Mouse (Mus musculus): Measurements from ENCODE around the gene Rhbdl3.

The Rhbdl3 gene

DNA sequence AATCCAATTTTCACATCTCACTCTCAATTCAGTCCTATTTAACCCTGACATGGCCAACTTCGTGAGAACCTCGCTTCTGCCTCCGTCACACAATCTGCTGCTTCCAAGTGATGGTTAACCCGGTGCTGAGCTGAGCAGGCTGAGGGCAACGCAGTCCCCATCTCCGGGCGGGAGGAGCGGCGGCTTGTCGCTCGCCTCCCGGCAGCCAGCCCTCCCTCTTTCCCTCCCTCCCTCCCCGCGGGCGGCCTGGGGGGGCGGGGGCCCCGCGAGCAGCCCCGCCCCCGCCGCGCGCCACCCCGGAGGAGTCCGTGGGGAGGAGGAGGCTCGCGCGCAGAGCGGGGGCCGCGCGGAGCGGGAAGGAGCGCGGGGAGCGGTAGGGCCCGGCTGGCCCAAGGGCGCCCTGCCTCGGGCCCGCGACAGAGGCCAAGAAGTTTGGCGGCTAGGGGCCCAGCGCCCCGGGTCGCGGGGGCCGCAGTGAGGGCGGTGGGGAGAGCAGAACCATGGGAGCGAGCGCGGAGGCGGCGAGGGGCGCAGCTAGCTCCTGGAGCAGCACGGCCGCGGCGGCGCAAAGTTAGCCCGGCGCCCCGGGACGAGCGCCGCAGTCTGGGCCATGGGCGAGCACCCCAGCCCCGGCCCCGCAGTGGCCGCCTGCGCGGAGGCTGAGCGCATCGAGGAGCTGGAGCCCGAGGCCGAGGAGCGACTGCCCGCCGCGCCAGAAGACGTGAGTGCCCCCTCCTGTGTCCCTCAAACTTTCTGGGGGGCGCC lies at the start of gene Rhbdl3:
Gene Rhbdl3 (plus strand): TSS at position 362 of the 765 bp plus-strand sequence.
- peak in 1 of 2 experiments; percentile 21 for DNase-seq (ENCODE audit: low spot score in 2 of 2)

DNA sequence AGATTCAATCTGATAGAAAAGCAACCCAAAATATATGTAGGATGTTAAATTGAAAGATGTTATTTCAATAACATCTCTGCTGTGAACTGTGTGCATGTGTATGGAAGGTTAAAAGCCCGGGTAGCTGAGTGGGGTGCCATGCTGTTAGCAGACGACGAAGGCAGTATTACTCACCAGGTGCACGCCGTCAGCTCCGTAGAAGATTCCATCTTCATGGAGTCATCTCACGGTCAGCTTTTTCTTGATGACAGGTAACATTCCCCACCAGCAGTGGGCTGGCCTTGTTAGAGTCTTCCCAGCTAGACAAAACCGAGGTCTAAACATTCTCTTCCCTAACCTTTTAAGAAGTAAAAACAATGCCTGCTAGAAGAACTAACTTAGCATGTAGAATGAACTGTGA lies 36.6 kb upstream of the Rhbdl3 start:
- no peak for DNase-seq (ENCODE audit: low spot score in 2 of 2)

DNA sequence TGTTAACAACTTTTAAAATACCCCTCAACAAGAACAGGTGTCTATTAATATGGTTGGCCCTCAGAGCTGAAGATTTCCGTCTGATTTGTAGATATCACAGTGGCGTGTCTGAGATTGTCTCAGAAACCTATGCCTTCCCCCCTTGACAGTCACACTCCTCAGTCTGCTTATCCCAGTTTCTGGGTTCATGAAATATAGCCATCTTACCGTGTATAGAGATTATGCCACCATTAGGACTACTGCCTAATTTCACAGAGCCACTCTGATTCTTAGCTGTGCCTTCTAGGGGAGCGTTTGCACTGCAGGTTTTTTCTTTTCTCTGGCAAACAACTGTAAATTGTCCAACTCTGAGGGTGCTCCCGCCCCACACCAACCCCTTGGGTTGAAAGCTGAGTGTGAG lies 29.6 kb upstream of the Rhbdl3 start:
- no peak for DNase-seq (ENCODE audit: low spot score in 2 of 2)

DNA sequence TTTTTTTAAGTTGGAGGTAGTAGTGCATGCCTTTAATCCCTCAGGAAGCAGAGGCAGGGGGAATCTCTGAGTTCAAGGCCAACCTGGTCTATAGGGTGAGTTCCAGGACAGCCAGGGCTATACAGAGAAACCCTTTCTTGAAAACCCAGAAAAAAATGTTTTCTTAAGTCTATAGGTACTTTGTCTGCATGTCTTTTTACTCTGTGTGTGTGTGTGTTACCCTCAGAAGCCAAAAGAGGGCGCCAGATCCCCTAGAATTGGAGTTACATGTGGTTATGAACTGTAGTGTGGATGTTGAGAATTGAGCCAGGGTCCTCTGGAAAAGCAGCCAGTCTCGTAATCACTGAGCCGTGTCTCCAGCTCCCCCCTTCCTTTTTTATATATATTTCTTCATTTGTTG lies 25.7 kb upstream of the Rhbdl3 start:
- no peak for DNase-seq (ENCODE audit: low spot score in 2 of 2)

DNA sequence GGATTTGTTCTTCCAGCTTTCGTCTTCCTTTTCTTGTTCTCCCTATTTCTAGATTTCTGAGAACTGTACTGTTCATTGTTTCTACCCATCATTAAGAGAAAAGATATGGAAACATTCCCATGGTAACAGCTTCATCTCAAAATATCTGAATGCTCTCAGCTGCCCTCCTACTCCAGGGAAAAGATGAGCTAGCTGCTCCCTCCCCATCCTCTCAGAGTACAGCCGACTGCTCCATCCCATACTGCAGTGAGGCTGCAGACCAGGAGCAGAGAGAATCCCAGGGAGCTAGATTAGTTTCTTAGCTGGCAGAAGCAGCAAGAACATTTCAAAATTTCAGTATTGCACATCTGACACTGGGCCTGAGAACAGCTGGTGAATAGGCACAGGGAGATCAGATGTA lies 22.7 kb upstream of the Rhbdl3 start:
- DNase-seq (ENCODE audit: low spot score in 2 of 2): no peak

DNA sequence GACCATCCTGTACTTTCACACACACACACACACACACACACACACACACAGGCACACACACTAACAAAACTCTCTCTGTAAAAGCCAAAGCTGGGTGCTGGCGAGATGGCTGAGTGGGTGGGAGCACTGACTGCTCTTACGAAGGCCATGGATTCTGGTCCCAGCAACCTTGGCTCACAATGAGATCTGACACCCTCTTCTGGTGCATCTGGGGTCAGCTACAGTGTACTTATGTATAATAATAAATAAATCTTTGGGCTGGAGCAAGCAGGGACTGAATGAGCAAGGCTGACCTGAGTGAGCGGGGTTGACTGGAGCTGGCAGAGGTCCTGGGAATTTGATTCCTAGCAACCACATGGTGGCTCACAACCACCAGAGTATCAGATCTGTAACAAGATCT lies 16.9 kb upstream of the Rhbdl3 start:
- no peak for DNase-seq (ENCODE audit: low spot score in 2 of 2)

GRCm38 (mm10) chr11:80284641-80285040 lies 16.1 kb upstream of the Rhbdl3 start:
- no peak for DNase-seq (ENCODE audit: low spot score in 2 of 2)

GRCm38 (mm10) chr11:80287150-80287549 lies 13.6 kb upstream of the Rhbdl3 start:
- peak; percentile 42 to 56 for DNase-seq (ENCODE audit: low spot score in 2 of 2)

DNA sequence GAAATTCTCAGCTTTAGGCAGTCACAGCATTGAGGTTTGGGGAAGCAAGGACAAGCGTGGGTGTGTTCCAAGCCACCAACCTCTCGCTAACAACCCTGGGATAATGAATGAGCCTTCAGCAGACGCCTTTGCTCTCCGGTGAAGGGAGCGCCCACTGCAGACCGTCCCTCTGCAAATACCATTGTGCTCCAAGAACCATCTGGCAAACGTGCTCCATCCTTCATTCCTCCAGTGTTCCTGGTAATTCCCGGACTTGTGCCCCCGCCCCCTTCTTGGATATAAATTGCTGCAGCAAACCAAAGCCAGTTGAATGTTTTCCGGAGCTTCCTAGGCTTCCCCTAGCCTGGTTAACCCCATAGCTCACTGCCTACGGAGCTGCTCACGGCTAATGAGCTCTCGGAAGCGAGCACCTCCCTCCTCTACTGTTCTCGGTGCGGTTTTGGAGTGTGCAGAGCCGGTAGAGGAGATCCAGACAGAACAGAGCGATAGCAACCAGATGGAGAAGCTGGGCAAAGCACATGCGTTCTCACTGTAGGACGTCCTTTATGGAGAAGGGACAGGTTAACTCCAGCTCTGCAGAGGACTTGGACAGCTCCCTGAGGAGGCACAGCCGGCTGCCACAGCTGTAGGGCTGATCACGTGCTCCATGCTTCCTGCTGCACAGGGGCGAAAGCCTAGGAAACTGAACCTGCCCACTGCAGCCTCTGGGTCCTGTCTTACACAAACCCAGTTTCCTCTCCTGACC lies 10.8 kb upstream of the Rhbdl3 start:
- peak in 1 of 2 experiments; percentile 4 for DNase-seq (ENCODE audit: low spot score in 2 of 2)

GRCm38 (mm10) chr11:80291004-80291403 lies 9.7 kb upstream of the Rhbdl3 start:
- DNase-seq (ENCODE audit: low spot score in 2 of 2): no peak

GRCm38 (mm10) chr11:80292463-80292862 lies 8.2 kb upstream of the Rhbdl3 start:
- DNase-seq (ENCODE audit: low spot score in 2 of 2): no peak

GRCm38 (mm10) chr11:80295066-80295465 lies 5.6 kb upstream of the Rhbdl3 start:
- no peak for DNase-seq (ENCODE audit: low spot score in 2 of 2)

GRCm38 (mm10) chr11:80295785-80296184 lies 4.9 kb upstream of the Rhbdl3 start:
- no peak for DNase-seq (ENCODE audit: low spot score in 2 of 2)

DNA sequence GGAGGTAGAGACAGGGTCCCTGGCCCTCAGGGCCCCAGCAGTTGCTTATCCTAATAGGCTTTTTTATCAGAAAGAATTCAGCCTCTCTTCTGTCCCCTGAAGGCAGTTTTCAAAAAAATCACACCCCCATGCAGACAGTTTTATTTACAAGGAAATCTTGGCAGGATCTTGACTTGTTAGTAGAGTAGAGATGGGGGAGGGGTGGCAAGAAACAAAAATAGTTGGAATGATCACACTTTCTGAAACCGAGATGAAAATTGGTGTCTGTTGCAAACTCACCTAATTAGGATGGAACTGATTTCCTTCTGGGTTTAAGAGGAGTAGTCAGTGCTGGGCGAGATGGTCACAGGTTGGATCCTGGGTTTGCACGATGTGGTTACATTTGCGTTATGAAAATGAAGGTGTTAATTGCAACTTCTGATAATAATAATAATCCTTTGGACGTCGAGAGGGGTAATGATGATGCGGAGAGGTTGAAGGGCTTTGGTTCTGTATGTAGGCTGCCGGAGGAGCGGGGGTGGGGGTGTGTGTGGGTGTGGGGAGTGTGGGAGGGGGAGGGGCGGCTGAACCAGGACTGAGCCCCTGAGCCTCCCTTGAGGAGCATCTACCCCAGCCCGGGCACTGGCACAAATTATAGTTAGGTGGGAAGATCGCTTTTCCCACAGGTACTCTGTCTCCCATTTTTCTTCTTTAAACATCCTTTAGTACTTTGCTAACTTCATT lies 1.0 kb upstream of the Rhbdl3 start:
- no peak for DNase-seq (ENCODE audit: low spot score in 2 of 2)

GRCm38 (mm10) chr11:80301316-80302045 lies 769 bp downstream of the Rhbdl3 start:
- DNase-seq (ENCODE audit: low spot score in 2 of 2): peak; percentile 12 to 18

DNA sequence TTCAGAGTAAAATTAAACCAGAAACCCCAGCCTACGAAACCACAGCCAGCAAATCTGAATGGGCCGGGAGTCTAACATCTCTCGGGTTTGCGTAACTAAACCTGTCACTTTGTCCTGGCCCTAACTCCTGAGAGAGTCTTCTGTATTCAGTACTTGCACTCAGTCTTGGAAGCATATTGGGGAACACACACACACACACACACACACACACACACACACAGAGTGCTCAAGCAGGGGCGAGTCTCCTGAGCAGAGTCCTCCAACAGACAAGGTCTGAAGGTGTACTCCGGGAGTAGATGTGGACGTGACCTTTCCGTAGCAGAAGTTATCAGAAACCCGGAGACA lies 1.3 kb downstream of the Rhbdl3 start:
- DNase-seq (ENCODE audit: low spot score in 2 of 2): no peak

DNA sequence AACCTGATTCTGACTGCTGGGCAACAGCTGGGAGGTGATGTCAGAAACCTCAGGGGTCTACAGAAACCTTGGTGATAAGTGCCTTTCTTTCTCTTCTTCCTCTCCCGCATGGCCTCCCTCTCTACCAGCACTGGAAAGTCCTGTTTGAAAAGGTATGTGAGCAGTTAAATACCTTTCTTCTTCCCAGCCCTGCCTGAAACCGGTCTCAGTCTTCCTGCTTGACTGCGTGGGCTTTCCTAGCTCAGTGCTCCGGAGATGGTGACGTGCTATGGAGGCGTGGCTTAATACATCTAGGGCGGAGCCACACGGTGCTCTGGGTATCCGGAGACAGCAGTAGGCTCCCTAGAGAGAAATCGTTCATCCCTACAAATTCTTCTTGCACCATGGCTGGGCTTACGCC lies 1.8 kb downstream of the Rhbdl3 start:
- DNase-seq (ENCODE audit: low spot score in 2 of 2): peak; percentile 58 to 62

DNA sequence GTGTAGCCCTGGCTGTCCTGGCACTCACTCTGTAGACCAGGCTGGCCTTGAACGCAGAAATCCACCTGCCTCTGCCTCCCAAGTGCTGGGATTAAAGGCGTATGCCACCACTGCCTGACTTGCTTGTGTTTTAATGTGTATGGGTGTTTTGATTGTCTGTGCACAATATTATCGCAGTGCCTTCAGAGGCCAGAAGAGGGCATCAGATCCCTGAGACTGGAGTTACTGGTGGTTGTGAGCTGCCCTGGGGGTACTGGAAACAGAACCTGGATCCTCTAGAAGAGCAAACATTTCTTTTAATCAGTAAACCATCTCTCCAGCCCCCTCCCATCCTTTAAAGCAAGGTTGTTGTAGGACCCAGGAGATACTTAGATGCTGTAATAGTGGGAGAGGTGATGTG lies 3.0 kb downstream of the Rhbdl3 start:
- DNase-seq (ENCODE audit: low spot score in 2 of 2): no peak

- DNase-seq (ENCODE audit: low spot score in 2 of 2): no peak
Measured at GRCm38 (mm10) chr11:80304846-80305245, 4.1 kb downstream of the Rhbdl3 start.

DNA sequence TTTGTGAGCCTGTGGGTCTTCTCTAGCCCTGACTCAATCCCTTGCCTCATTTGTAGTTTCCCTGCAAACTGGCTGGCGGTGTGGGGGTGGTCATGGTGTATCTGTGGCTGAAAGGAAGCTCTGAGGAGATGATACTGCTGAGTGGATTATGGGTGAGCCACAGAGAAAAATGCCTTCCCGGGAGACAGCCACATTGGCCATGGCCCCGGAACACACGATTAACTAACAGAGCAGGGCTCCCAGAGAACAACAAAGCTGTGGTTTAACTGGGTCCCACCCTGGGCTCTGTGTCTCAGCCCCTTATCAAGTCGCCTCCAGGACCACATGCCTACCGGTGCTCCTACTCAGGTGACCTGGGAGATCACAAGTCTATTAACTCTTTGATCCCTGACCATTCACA lies 7.8 kb downstream of the Rhbdl3 start:
- no peak for DNase-seq (ENCODE audit: low spot score in 2 of 2)

DNA sequence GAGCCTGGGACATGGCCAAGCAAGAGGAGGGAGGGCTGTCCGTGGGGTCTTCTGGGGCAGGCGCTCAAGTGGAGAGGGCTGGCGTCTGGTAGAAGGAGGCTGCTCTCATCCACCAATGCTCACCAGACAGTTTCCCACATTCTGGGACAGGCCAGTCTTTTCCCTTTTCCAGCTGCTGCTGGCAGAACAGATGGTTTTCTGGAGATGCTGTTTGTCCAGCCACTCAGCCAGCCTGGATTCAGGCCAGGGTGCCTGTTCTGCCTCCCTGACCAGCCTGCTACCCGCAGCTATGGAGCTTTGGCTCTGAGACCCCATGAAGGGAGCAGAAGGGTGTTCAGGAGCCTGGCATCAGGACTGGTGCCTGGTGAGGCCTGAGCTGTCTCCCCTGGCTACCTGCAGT lies 10.6 kb downstream of the Rhbdl3 start:
- no peak for DNase-seq (ENCODE audit: low spot score in 2 of 2)

GRCm38 (mm10) chr11:80312049-80312448 lies 11.3 kb downstream of the Rhbdl3 start:
- no peak for DNase-seq (ENCODE audit: low spot score in 2 of 2)
